Mouse (Mus musculus): Measurements from ENCODE around the gene Abhd17c. TPM values are rescaled to one million over a fixed set of nuclear protein-coding genes. Genes with fewer than 3 reads are reported as not detected.
A peak's percentile ranks its signal among the peaks of the same experiment; 100 is the strongest.
"Not testable (repeated sequence)": the region's sequence is repeated elsewhere in the genome, so short reads cannot be mapped to it uniquely, and the experiment has no call there.

The Abhd17c gene
- 68.8 and 71.1 TPM in 2 replicates for polyA plus RNA-seq (2016; fragmentation: Nextera tagmentation; extraction: Ambion mirVana)

DNA sequence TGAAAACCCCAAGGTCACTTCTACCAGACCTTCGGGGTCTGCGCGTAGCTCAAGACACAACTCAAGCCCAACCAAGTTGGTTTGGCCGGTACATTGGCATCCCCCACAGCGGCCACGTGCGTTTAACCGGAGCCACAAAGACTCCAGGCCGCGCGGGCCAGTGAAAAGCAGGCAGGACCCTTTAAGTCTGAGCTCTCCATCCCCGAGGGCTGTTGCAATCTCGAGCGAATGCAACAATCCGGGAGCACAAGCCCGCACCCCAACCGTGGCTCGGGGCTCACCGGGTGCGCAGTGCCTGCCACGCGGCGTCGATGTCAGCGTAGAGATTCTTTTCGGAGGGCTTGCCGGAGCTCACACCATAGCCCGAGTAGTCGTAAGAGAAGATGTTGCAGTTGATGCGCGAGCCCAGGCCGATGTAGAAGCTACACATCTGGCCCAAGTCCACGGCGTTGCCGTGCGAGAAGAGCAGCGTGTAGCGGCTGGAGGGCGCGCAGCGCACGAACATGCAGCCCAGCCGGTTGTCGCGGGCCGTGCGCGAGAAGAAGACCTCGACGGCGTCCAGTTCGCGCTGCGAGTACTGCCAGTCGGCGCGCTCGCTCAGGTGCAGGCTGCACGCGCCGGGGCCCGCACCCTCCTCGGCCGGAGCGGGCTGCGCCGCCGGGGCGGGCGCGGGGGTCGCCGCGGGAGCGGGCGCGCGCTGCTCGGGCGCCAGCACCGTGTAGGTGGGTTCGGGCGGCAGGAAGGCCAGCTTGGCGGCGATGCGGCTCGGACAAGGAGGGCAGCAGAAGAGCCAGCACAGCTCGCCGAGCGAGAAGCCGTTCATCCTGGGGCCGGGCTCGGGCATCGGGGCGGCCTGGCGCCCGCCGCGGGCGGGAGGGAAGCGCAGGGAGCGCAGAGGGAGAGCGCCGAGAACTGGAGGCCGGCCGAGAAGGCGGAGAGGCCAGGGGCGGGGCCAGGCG is at the start of gene Abhd17c:
Gene Abhd17c, minus strand, starts transcription at position 893 of the 959 bp plus-strand sequence.
- WGBS = under 1% methylated on average over 96 of the region's 109 CpGs
- Histone ChIP-seq H3K27ac (replicated peaks) (peak within 1 kb of the TSS; percentile 94), H3K4me2 (replicated peaks) (peak within 1 kb of the TSS; percentile 94), H3K36me3 (0 out of 2 replicates have a peak, but pooled peaks cover 5% of the 10 kb centered on the region), H3K4me1 (peaks cover 40% of the 10 kb centered on the region), H3K9me3 (no peaks in the 10 kb centered on the region), H3K4me3 (peak within 1 kb of the TSS; percentile 81), H3K9ac (replicated peaks) (peak within 1 kb of the TSS; percentile 98), H3K27me3 (no peaks in the 10 kb centered on the region)
- ATAC-seq (ENCODE audit: low FRiP score, low read depth) = peak; percentile 76

DNA sequence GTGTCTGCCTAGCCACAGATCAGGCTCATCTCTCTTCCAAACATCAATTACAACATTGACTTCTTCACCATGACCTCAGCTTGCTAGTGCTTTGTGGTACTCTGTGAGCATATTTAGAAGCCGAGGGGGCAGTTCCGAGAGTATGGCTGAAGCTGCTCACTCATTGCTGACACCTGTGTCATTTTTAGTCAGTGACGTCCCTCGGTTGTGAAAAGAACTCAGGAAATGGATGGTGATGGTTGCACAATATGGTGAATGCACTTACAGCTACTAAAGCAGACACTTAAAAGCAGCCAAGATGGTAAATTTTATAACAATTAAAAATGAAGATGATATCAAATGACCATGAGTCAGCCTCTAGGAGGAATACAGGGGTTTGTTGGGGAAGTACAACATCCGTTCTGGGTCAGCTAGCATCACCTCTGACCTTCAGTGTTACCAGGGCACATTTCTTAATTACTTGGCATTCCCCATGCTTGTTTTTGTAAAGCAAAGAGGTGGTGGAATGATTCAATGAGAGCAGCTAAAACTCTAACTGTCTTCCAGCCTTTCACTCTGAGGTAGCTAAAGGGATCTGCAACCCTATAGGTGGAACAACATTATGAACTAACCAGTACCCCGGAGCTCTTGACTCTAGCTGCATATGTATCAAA is 45.6 kb upstream of the Abhd17c start:
- WGBS = 83% methylated on average over 6 of the region's 6 CpGs
- Histone ChIP-seq H3K4me2 (replicated peaks) (no peak overlapping the region), H3K27ac (replicated peaks) (no peak overlapping the region), H3K36me3 (no peaks in the 10 kb centered on the region), H3K27me3 (peaks cover 8% of the 10 kb centered on the region; the same call in 1 of the 2 replicates), H3K4me1 (no peaks in the 10 kb centered on the region), H3K9me3 (no peaks in the 10 kb centered on the region), H3K9ac (replicated peaks) (no peak overlapping the region), H3K4me3 (no peak overlapping the region)
- no peak for ATAC-seq (ENCODE audit: low FRiP score, low read depth)

GRCm38 (mm10) chr7:84196221-84196620 is 44.5 kb upstream of the Abhd17c start:
- no peak overlapping the region for H3K4me2 ChIP-seq (replicated peaks)
- H3K4me3 ChIP-seq = no peak overlapping the region
- 86% methylated on average over 6 of the region's 6 CpGs for WGBS
- H3K27ac ChIP-seq (replicated peaks) = no peak overlapping the region
- no peak for ATAC-seq (ENCODE audit: low FRiP score, low read depth)
- H3K27me3 ChIP-seq = peaks cover 8% of the 10 kb centered on the region; the same call in 1 of the 2 replicates
- no peaks in the 10 kb centered on the region for H3K36me3 ChIP-seq
- H3K4me1 ChIP-seq = no peaks in the 10 kb centered on the region
- no peaks in the 10 kb centered on the region for H3K9me3 ChIP-seq
- H3K9ac ChIP-seq (replicated peaks) = no peak overlapping the region

- WGBS = 92% methylated on average over 3 of the region's 3 CpGs
- Histone ChIP-seq H3K9me3 (no peaks in the 10 kb centered on the region), H3K27me3 (no peaks in the 10 kb centered on the region), H3K4me2 (replicated peaks) (no peak overlapping the region), H3K4me1 (no peaks in the 10 kb centered on the region), H3K36me3 (no peaks in the 10 kb centered on the region), H3K27ac (replicated peaks) (no peak overlapping the region), H3K9ac (replicated peaks) (no peak overlapping the region), H3K4me3 (no peak overlapping the region)
- no peak for ATAC-seq (ENCODE audit: low FRiP score, low read depth)
Measured at GRCm38 (mm10) chr7:84192256-84192655, 40.6 kb upstream of the Abhd17c start.

GRCm38 (mm10) chr7:84191476-84191875 is 39.8 kb upstream of the Abhd17c start:
- Histone ChIP-seq H3K27ac (replicated peaks) (no peak overlapping the region), H3K36me3 (no peaks in the 10 kb centered on the region), H3K9ac (replicated peaks) (no peak overlapping the region), H3K4me3 (no peak overlapping the region), H3K27me3 (no peaks in the 10 kb centered on the region), H3K9me3 (no peaks in the 10 kb centered on the region), H3K4me1 (no peaks in the 10 kb centered on the region), H3K4me2 (replicated peaks) (no peak overlapping the region)
- ATAC-seq (ENCODE audit: low FRiP score, low read depth) = no peak
- 88% methylated on average over 2 of the region's 2 CpGs for WGBS

GRCm38 (mm10) chr7:84188196-84188595 is 36.5 kb upstream of the Abhd17c start:
- no peak overlapping the region for H3K9ac ChIP-seq (replicated peaks)
- H3K4me1 ChIP-seq = no peaks in the 10 kb centered on the region
- H3K36me3 ChIP-seq = no peaks in the 10 kb centered on the region
- H3K4me3 ChIP-seq = no peak overlapping the region
- H3K27me3 ChIP-seq = no peaks in the 10 kb centered on the region
- no peak overlapping the region for H3K27ac ChIP-seq (replicated peaks)
- no peaks in the 10 kb centered on the region for H3K9me3 ChIP-seq
- no peak for ATAC-seq (ENCODE audit: low FRiP score, low read depth)
- H3K4me2 ChIP-seq (replicated peaks) = no peak overlapping the region
- WGBS = 75% methylated on average over 5 of the region's 5 CpGs

DNA sequence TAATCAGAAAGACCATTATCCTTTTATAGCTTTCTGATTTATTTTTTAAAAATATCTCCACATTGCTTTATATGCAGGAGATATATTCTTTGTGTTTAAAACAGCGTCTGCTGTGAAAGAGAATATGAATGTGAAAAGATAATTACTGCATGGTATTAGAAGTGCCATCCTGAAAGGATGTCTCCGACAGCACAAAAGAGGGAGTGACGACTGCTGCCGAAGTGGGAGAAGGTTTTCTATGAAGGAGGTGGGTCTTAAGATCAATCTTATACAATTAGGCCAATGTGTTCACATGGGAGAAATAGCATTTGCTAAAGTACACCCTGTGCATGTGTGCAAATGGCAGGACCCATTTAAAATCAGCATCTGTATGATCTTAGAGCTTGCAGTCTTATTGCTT is 33.5 kb upstream of the Abhd17c start:
- H3K27me3 ChIP-seq = no peaks in the 10 kb centered on the region
- WGBS = 87% methylated on average over 4 of the region's 4 CpGs
- H3K4me1 ChIP-seq = no peaks in the 10 kb centered on the region
- no peak overlapping the region for H3K4me2 ChIP-seq (replicated peaks)
- H3K9ac ChIP-seq (replicated peaks) = no peak overlapping the region
- no peak overlapping the region for H3K4me3 ChIP-seq
- H3K9me3 ChIP-seq = no peaks in the 10 kb centered on the region
- ATAC-seq (ENCODE audit: low FRiP score, low read depth) = no peak
- H3K27ac ChIP-seq (replicated peaks) = no peak overlapping the region
- no peaks in the 10 kb centered on the region for H3K36me3 ChIP-seq

DNA sequence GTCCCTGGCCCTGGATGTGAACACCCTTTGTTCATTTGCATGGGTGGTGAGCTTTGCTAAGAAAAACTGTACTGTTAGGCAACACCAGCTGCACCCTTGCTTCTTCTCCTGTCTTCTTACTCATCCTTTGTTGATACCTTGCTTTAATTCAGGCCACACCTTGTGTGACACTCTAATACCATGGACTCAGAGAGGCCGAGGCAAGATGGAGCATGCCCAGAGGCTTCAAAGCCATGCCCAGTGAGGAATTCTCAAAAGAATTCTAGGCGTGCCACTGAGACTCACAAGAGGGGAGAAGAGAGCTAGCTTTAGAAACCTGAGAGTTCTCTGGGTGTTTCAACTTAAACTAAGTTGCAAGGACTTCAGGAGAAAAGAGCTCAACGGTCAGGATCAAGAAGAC is 33.0 kb upstream of the Abhd17c start:
- no peak overlapping the region for H3K4me2 ChIP-seq (replicated peaks)
- no peak overlapping the region for H3K27ac ChIP-seq (replicated peaks)
- WGBS = 82% methylated on average over 3 of the region's 3 CpGs
- no peak for ATAC-seq (ENCODE audit: low FRiP score, low read depth)
- H3K9ac ChIP-seq (replicated peaks) = no peak overlapping the region
- H3K9me3 ChIP-seq = no peaks in the 10 kb centered on the region
- no peaks in the 10 kb centered on the region for H3K27me3 ChIP-seq
- H3K4me3 ChIP-seq = no peak overlapping the region
- no peaks in the 10 kb centered on the region for H3K4me1 ChIP-seq
- H3K36me3 ChIP-seq = no peaks in the 10 kb centered on the region

- H3K4me1 ChIP-seq; H3K9me3 ChIP-seq; H3K27ac ChIP-seq (replicated peaks); H3K9ac ChIP-seq (replicated peaks); ATAC-seq (ENCODE audit: low FRiP score, low read depth); H3K36me3 ChIP-seq; H3K4me2 ChIP-seq (replicated peaks); H3K4me3 ChIP-seq; H3K27me3 ChIP-seq: not testable (repeated sequence)
- 92% methylated on average over 2 of the region's 2 CpGs for WGBS
Measured at GRCm38 (mm10) chr7:84178809-84179208, 27.1 kb upstream of the Abhd17c start.

DNA sequence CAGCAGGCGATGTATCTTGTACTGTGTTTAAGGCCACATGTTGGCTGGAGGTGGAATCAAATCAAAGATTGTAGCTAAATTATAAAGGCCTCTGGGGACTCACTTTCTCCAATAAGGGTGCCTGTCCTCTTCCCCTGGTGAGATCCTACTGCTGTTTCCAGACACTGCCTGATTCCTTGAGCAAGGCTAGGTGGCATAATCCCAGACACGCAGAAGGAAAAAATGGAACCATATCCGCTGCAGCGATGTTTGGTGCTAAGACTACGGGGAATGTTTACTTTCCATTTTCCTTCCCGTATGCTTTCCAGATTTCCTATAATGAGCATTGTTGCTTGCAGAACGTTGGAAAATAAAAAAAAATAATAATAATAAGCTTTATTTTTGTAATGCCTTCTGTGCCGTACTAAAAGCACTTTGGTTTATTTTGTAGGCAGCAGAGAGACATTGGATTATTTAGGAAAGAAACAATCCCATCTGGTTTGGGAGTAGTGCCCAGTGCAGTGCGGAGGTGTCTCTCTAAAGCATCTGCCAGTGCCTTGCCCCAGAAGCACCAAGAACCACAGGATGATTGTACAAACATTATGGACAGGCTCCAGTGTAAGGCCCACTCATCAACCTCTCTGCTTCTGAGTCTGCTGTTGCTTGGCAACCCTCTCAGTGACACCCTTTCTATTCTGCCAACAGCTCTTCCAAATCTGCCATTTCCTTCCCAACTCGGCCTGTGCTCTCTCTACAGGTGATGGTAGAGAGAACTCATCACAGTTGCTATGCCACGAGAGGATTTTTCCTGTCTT is 23.2 kb upstream of the Abhd17c start:
- no peak for ATAC-seq (ENCODE audit: low FRiP score, low read depth)
- Histone ChIP-seq H3K9me3 (no peaks in the 10 kb centered on the region), H3K9ac (replicated peaks) (no peak overlapping the region), H3K27ac (replicated peaks) (no peak overlapping the region), H3K4me3 (no peak overlapping the region), H3K36me3 (no peaks in the 10 kb centered on the region), H3K27me3 (no peaks in the 10 kb centered on the region), H3K4me1 (no peaks in the 10 kb centered on the region), H3K4me2 (replicated peaks) (no peak overlapping the region)
- WGBS = 83% methylated on average over 11 of the region's 11 CpGs

GRCm38 (mm10) chr7:84173394-84173793 is 21.7 kb upstream of the Abhd17c start:
- H3K9me3 ChIP-seq = no peaks in the 10 kb centered on the region
- H3K9ac ChIP-seq (replicated peaks) = no peak overlapping the region
- no peaks in the 10 kb centered on the region for H3K27me3 ChIP-seq
- no peak overlapping the region for H3K4me3 ChIP-seq
- no peak overlapping the region for H3K4me2 ChIP-seq (replicated peaks)
- no peaks in the 10 kb centered on the region for H3K4me1 ChIP-seq
- WGBS = 92% methylated on average over 4 of the region's 4 CpGs
- no peaks in the 10 kb centered on the region for H3K36me3 ChIP-seq
- ATAC-seq (ENCODE audit: low FRiP score, low read depth) = no peak
- H3K27ac ChIP-seq (replicated peaks) = no peak overlapping the region

Measured in midbrain, embryonic 12.5 days (tissue).